Mouse (Mus musculus) fat pad, adult 2 months (tissue): Measurements from ENCODE around the gene Epp13.
"Not testable (repeated sequence)": the region's sequence is repeated elsewhere in the genome, so short reads cannot be mapped to it uniquely, and the experiment has no call there.

Experiments used
- DNase-seq: peaks from one replicate; pipeline ENCODE4 v3.0.0-alpha.2; 2011; ENCODE audit warnings: low read depth, low spot score; ENCODE audit errors: extremely low read depth

The Epp13 gene

DNA sequence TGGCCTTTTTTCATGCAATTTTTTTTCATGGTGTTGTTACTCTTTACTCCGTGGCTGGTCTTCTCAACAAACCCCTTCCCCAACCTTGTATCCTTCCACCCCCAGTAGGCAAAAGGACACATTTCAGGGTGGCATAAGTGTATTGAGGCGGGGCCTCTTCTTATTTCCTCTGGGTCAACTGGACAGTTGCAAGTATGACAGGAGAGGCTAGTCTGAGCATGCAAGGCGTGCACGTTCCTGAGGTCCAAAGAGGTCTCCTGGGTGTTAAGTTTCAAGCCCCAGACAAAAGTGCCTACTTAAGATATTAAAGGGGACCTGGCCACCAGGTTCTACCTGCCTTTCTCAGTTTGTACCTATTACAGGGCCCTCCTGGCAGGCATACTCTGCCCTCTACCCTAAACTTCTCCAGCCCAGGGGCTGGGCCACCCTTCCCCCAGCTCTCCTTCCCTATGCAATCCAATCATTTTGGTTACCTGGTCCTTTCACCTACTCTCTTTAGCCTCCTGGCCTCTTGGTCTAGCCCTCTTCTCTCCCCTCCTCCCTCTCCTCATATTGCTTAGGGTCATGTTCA lies 32.0 kb downstream of the Epp13 start:
- DNase-seq: no peak

DNA sequence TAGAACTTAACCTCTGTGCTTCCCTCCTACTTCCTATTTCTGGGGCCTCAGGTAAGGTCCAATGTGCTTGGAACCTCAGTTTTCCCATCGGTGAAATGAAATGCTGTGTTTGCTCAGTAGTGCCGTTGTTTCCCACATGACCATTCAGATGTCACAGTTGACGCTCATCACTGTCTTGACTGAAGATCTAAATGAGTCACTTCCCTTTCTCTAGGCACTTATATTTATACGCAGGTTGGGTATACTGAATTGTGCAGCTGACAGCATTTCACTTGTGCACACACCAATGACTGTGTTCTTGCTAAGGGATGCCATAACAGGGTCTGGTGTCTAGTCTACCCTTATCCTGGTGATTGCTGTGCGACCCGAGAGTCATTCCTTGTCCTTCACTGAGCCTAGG lies 32.9 kb downstream of the Epp13 start:
- no peak for DNase-seq

DNA sequence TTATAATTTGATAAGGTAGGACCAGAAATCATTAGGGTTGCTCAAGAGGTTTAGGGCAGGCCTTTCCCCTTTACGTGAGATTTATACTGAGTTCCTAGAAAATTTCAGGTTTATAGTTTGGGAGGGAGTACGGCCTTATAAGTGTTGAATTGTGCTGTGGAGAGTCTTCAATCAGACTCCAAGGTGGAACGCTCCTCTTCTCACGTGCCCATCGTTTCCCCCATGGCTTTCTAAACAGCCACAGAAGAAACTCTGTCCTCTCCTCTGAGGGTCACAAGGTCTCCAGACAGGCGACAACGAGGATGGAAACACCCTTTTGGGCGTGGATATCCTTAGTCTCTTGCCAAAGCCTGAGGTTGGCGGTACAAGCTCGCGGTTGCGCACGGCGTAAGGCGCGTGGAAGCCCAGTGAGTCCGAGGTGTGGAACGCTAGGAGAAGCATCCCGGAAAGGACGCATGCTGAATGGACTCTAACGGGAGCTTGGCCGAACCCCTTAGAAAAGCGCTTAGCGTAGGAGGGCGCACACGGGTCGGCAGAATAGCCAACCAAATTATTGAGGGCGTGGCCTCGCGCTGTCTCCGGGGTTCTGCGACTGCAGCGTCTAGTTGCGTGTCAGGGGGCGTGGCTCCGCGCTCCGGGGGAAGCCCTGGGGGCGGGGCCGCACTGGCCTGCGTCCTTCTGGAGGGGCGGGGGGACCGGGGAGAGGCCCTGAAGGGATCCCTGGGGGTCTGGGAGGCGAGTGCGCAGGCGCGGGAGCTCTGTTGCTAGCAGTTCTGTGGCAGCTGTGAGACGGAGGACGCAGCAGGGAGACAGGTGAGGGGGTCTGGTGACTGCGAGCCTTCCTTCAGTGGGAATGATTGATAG lies 33.6 kb downstream of the Epp13 start, which contains the start of gene Zfp667:
Zfp667 (plus strand) TSS at position 738 of the 864 bp plus-strand sequence.
- no peak for DNase-seq

DNA sequence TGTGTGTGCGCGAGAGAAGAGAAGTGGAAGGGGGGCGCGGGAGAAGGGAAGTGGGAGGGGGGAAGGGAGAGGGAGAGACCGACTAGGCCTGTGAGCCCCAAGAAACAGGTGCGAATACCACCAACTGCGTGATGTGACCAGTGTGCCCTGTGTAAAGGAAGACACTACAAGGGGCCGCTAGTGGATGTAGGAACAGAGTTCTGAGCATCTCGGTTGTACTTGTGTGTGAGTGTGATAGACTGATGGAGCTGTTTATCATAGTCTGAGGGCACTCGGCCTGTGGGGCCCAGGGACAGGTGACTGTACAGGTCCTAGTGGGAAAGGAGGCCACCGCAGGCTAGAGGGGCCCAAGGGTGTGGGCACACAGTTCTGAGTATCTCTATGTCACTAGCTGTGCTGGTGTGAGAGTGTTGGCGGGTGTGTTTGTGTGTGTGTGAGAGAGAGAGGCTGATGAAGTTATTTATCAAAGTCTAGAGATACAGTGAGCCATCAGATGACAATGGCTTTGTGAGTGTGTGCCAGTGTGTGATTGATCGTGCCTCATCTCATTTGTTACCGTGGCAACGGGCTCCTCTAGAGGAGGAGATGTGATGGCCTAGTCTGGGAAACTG lies 34.5 kb downstream of the Epp13 start:
- DNase-seq: no peak

DNA sequence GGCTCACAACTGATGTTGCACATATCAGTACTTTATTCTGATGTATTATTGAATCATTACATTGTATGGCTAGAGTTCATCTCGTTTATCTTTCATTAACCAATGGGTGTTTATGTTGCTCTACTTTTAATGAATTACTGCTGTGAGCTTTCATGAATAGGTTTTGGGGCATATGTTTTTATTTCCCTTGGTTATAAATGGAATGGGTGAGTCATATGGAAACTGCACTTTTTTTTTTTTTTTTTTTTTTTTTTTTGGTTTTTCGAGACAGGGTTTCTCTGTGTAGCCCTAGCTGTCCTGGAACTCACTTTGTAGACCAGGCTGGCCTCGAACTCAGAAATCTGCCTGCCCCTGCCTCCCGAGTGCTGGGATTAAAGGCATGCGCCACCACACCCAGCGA lies 38.6 kb downstream of the Epp13 start:
- DNase-seq: not testable (repeated sequence)

DNA sequence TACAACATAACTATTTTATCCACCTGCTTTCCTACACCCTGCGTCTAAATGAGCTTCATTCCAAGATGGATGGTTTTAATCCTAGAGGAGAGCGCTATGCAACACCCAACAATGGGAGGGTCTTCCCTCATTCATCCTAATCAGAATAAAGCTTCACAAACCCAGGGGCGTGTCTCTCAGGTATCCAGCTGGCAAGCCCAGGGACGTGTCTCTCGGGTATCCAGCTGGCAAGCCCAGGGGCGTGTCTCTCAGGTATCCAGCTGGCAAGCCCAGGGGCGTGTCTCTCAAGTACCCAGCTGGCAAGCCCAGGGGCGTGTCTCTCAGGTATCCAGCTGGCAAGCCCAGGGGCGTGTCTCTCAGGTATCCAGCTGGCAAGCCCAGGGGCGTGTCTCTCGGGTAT lies 48.3 kb downstream of the Epp13 start:
- DNase-seq: not testable (repeated sequence)

DNA sequence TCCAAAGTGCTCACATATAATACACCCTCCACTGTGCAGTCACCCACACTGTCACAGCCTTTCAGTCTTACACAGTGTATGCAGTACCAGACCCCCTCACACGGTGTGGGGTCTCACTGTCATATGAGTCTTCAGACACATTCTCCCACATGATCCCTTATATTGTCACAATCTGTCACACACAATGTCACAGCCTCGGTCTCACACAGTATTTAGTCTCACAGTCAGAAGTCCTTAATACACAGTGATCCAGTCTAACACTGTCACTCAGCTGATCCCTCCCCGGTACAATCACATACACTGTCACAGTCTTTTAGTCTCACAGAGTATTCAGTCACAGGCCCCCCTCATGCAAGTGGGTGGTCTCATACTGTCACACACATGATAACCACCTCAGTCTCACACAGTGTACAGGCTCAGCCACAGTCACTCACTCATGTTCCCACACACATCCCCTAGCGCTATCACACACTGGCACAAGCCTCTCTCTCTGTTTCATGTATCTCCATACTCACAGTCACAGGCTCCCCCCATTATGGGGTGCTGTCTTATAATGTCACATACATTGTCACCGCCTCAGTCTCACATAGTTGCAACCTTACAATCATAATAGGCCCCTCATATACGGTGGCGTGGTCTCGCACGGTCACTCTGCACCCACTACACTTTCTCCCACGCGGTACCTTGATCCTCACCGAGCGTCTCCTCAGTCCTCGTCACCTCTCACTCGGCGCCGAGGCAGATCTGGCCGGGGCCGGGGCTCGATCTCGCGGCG lies 78.1 kb downstream of the Epp13 start:
- no peak for DNase-seq

DNA sequence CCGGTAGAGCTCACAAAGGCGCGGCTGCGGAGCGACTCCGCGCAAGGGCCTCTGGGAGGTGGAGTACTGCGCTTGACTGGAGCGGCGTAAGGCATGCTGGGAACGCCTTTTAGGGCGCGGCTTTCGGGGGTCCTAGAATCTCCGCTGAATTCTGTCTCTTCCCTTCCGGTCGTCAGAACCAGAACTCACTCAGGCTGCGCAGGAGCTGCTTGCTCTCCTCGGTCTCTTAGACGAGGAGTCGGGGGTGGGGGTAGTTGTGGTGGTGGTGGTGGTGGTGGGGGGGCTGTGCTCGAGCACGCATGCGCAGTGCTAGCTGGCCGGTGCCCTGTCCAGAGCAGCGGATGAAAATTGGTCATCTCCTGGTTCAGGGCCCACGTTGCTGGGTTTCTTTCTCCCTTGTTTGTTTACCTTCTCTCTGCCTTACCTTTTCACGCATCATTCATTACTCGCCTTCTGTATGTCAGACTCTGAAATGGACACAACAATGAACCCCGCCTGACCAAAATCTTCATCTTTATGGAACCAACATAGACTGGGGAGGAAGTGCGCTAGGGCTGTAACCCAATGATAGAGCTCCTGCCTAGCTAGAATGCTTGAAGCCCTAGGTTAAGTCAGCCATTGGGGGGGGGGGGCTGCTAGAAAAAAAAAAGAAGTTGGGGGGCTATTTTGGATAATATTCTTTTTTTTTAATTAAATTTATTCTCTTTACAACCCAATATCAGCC lies 78.9 kb downstream of the Epp13 start, which contains the start of gene Zfp583:
Zfp583 (minus strand) TSS at position 53 of the 724 bp plus-strand sequence.
- peak; percentile 7 for DNase-seq
